Mouse (Mus musculus): Measurements from ENCODE around the gene Ip6k3. TPM values are rescaled to one million over a fixed set of nuclear protein-coding genes. Genes with fewer than 3 reads are reported as not detected.

The Ip6k3 gene
- polyA plus RNA-seq (2014; fragmentation: Illumina TruSeq; extraction: RNeasy Lipid Tissue Mini Kit (QIAGEN cat#74804); ENCODE audit: low read depth, low replicate concordance) = 0.16 TPM

DNA sequence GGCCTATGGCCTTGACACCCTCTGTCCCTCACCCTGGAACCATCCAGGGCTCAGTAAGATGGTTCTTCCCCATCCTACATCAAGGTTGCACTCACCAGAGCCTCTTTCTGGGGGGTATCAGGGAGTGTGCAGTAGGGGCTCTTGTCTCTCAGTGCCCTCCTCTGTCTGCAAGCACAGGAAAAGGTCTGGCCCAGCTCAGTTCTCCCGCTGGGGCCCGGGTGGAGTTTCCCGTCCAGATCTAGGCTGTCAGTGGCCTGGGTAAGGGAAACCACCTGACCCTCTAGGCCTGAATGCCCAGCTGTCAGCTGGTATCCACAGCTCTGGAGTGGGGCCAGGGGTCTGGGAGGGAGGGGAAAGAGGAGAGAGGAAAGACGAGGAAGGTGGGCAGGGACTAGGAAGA lies at the start of gene Ip6k3:
TSS of gene Ip6k3 (minus strand) at position 251 of the 400 bp plus-strand sequence.

GRCm38 (mm10) chr17:27204075-27204909 lies 36.7 kb upstream of the Ip6k3 start, which contains the start of gene Lemd2:
TSS of gene Lemd2 (minus strand) at chr17:27204469.

GRCm38 (mm10) chr17:27133551-27134141 lies 33.9 kb downstream of the Ip6k3 start, which contains the start of gene Uqcc2:
TSS of gene Uqcc2 (minus strand) at chr17:27133916.

Other genes with a start within 250 kb of the Ip6k3 start
- gene Phf1, start 234.7 kb downstream of the Ip6k3 start, polyA plus RNA-seq (2014; fragmentation: Illumina TruSeq; extraction: RNeasy Lipid Tissue Mini Kit (QIAGEN cat#74804); ENCODE audit: low read depth, low replicate concordance) = 1.3 TPM
- gene Cuta, start 228.2 kb downstream of the Ip6k3 start, polyA plus RNA-seq (2014; fragmentation: Illumina TruSeq; extraction: RNeasy Lipid Tissue Mini Kit (QIAGEN cat#74804); ENCODE audit: low read depth, low replicate concordance) = 14.8 TPM
- gene Syngap1, start 226.5 kb downstream of the Ip6k3 start, polyA plus RNA-seq (2014; fragmentation: Illumina TruSeq; extraction: RNeasy Lipid Tissue Mini Kit (QIAGEN cat#74804); ENCODE audit: low read depth, low replicate concordance) = 0.57 TPM
- gene Zbtb9, start 194.6 kb downstream of the Ip6k3 start, polyA plus RNA-seq (2014; fragmentation: Illumina TruSeq; extraction: RNeasy Lipid Tissue Mini Kit (QIAGEN cat#74804); ENCODE audit: low read depth, low replicate concordance) = 10.8 TPM
- gene Bak1, start 138.8 kb downstream of the Ip6k3 start, polyA plus RNA-seq (2014; fragmentation: Illumina TruSeq; extraction: RNeasy Lipid Tissue Mini Kit (QIAGEN cat#74804); ENCODE audit: low read depth, low replicate concordance) = 0.36 TPM
- gene Itpr3, start 110.5 kb downstream of the Ip6k3 start, polyA plus RNA-seq (2014; fragmentation: Illumina TruSeq; extraction: RNeasy Lipid Tissue Mini Kit (QIAGEN cat#74804); ENCODE audit: low read depth, low replicate concordance) = 0.28 TPM
- gene Uqcc2, start 33.9 kb downstream of the Ip6k3 start, polyA plus RNA-seq (2014; fragmentation: Illumina TruSeq; extraction: RNeasy Lipid Tissue Mini Kit (QIAGEN cat#74804); ENCODE audit: low read depth, low replicate concordance) = 5.7 TPM
- gene Lemd2, start 36.7 kb upstream of the Ip6k3 start, polyA plus RNA-seq (2014; fragmentation: Illumina TruSeq; extraction: RNeasy Lipid Tissue Mini Kit (QIAGEN cat#74804); ENCODE audit: low read depth, low replicate concordance) = 1.3 TPM

Data from kidney, adult 10 weeks (tissue).